Mouse (Mus musculus) small intestine, adult 2 months (tissue): Measurements from ENCODE around the gene Ints14. TPM values are rescaled to one million over a fixed set of nuclear protein-coding genes. Genes with fewer than 3 reads are reported as not detected.

Experiments
- H3K27ac ChIP-seq: fragments of 200-500 bp; 2 replicates; pipeline ENCODE4 v1.5.1; 2012; ENCODE audit warnings: low read depth, low read length, control low read depth, inconsistent platforms; ENCODE audit not compliant: insufficient read depth
- H3K27me3 ChIP-seq: fragments of 200-500 bp; 2 replicates; pipeline ENCODE4 v1.6.1; 2012; ENCODE audit warnings: mild to moderate bottlenecking, moderate library complexity, low read length, inconsistent platforms; ENCODE audit not compliant: control insufficient read depth, insufficient read depth
- H3K36me3 ChIP-seq: fragments of 200-500 bp; 2 replicates; pipeline ENCODE4 v1.6.1; 2012; ENCODE audit warnings: mild to moderate bottlenecking, low read length, control low read depth, inconsistent platforms; ENCODE audit not compliant: control insufficient read depth, insufficient read depth
- H3K4me1 ChIP-seq: fragments of 200-500 bp; 2 replicates; pipeline ENCODE4 v1.6.1; 2012; ENCODE audit warnings: low read length, inconsistent platforms, mixed read lengths; ENCODE audit not compliant: control insufficient read depth, insufficient read depth, insufficient read length
- H3K4me3 ChIP-seq: fragments of 200-500 bp; 2 replicates; pipeline ENCODE4 v1.5.1; 2012; ENCODE audit warnings: low read depth, mild to moderate bottlenecking, control low read depth, inconsistent platforms, low read length, moderate library complexity
- CTCF ChIP-seq: fragments of 200-500 bp; IDR thresholded peaks from 2 replicates; pipeline ENCODE4 v1.5.1; 2012; ENCODE audit warnings: low read depth, mild to moderate bottlenecking, control low read depth, inconsistent platforms, low read length, moderate library complexity, mixed read lengths; ENCODE audit not compliant: insufficient replicate concordance, insufficient read length; ENCODE audit errors: extremely low read depth
- POLR2A ChIP-seq: fragments of 200-500 bp; IDR thresholded peaks from 2 replicates; pipeline ENCODE4 v1.6.1; 2012; ENCODE audit warnings: low read depth, mild to moderate bottlenecking, control low read depth, inconsistent platforms, low read length, moderate library complexity
- whole genome bisulfite sequencing: fragments of 180-500 bp; shearing (Covaris S2); methylation state at CpG from one replicate; pipeline ENCODE4 v1.1.7; 2018; 5-methylcytosine and 5-hydroxymethylcytosine counted together
- polyA plus RNA-seq: library from polyadenylated mRNA; depleted of rRNA; stranded (reverse); fragments of >200 nt; gene quantifications from 2 replicates; pipeline ENCODE4 v1.2.3, GENCODE M21; 2012

The Ints14 gene
- polyA plus RNA-seq, 1 experiment: 7.2 TPM

DNA sequence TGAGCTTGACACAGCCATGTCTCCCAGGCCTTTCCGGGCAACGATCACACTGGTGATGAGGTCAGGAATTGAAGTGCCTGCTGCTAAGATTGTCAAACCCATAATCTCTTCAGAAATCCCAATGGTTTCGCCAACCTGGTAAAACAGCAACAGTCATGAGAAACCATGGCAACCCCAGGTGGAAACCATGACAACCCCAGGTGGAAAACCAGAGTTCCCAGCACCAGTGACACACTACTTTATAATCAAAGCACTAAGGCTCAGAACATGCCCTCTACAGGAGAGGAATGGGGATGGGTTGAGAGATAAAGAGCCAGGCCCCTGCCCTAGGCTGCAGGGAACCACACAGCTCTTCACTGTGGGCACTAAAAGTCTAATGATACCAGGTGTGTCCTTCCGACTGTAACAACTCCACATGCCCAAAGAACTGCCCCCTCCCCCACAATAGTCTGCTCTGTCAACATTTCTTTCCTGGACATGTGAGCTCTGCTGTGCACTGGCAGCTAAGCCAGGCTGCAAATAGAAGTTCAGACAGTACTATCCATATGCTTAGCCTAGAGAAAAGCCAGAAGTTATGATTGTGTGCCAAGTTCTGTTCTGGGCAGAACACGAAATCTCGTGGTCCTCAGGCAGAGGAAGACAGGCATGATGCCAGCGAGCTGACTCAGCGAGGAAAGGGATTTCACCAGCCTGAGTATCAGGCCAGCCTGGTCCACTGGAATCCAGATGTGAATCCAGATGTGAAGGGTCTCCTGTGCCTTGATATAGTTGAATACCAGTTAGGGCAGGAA is 34.3 kb upstream of the Ints14 start:
- Histone ChIP-seq H3K27ac (no peak overlapping the region), H3K4me3 (no peak overlapping the region), H3K36me3 (no peaks in the 10 kb centered on the region), H3K4me1 (no peaks in the 10 kb centered on the region), H3K27me3 (no peaks in the 10 kb centered on the region)
- TF ChIP-seq POLR2A: no peak
- no peak for TF ChIP-seq CTCF
- WGBS: 44% methylated on average over 8 of the region's 8 CpGs

DNA sequence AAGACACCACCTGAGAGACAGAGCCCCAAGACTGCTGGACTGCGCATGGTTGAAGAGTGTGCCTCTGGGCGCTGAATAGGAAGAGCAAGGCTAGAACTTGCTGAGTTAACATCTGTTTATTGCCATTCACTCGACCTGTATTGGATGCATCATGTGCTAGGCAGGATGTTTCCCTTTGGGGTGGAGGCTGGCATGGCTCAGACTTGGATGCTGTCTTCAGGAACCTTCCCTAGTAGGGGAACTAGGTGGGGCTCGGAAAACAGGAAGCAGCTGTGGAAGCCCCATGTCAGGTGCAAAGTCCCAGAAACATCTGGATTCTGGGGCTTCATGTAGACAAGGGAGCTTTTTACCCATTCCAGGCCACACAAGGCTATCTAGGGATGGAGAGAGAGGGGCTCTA is 30.4 kb upstream of the Ints14 start:
- Histone ChIP-seq H3K4me3 (no peak overlapping the region), H3K27me3 (no peaks in the 10 kb centered on the region), H3K27ac (no peak overlapping the region), H3K36me3 (no peaks in the 10 kb centered on the region), H3K4me1 (peaks cover 9% of the 10 kb centered on the region; the same call in 1 of the 2 replicates)
- TF ChIP-seq CTCF (no peak), POLR2A (no peak)
- WGBS: 57% methylated on average over 4 of the region's 4 CpGs

DNA sequence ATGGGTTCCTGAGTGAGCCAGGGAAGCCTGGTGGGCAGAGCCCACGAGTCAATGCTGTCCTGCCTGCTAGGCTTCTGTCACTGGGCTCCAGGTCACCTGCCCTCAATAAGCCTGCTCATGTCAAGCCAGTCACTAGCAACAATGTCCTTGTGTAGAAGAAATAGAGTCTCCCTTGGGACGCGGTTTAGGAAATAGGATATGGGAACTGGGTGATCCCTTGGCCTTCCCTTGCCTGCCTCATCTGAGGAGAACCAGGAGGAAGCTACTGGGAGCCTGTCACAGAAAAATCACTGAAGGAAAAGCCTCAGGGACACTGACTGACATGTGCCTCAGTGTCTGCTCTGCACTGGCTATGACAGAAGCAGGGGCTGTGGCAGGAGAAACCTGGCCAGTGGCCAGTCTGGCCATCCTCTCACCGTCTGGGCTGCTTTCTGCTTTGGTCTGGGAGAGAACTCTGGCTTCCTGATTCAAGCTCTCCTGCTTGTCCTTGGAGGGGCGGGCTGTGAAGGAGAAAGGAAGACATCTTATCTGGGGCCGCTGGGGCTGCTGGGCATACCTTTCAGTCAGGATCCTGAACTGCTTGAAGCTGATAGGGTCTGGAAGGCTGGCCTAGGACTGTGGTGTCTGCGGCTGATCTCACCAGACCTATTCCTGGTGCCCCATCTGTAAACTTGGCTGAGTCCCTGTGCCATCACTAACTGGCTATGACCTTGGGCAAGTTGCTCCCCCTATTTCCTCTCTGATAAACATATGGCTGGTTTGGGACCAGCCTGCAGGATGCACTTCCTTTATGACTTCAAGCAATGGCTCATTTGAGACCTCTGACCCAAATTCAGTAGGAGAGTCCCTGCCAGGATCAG is 28.7 kb upstream of the Ints14 start:
- no peak overlapping the region for H3K4me3 ChIP-seq
- H3K36me3 ChIP-seq: no peaks in the 10 kb centered on the region
- no peak overlapping the region for H3K27ac ChIP-seq
- peaks cover 9% of the 10 kb centered on the region; the same call in 1 of the 2 replicates for H3K4me1 ChIP-seq
- H3K27me3 ChIP-seq: no peaks in the 10 kb centered on the region
- TF ChIP-seq POLR2A (no peak), CTCF (no peak)
- 77% methylated on average over 7 of the region's 7 CpGs for WGBS

DNA sequence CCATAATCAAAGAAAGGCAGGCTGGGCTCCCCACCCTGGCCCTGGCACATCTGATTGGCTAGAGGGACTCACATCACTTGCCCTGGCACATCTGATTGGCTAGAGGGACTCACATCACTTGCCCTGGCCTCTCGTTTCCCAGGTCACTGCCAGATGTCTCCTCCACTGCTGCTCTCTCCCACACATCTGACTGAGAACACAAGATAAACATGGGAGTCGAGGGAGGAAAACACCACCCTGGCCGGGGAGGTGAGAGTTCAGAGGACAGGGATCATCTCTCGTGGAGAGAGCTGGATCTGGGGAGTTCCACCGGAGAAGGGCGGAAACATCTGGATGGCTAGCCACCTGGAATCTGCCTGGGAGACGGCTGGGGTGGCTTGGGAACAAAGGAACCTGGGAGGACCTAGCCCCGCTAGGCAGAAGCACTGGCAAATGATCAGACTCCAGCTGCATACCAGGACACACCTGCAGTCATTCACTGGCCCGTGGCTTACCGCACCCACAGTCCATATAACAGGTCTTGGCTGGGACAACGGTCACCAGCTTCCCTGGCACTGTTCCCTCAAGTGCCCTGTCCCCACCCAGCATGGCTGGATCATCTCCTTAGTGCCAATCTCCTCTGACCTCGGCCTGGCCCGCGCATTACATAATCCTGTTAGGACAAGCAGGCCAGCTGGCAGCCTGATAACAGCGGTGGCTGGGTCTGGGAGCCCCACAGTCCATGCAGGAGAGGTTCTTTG is 26.5 kb upstream of the Ints14 start:
- no peak for TF ChIP-seq POLR2A
- no peak for TF ChIP-seq CTCF
- WGBS: 17% methylated on average over 15 of the region's 15 CpGs
- Histone ChIP-seq H3K27ac (peak overlapping the region; percentile 44), H3K36me3 (no peaks in the 10 kb centered on the region), H3K4me3 (peak overlapping the region; percentile 32), H3K27me3 (no peaks in the 10 kb centered on the region), H3K4me1 (peaks cover 9% of the 10 kb centered on the region; the same call in 1 of the 2 replicates)

DNA sequence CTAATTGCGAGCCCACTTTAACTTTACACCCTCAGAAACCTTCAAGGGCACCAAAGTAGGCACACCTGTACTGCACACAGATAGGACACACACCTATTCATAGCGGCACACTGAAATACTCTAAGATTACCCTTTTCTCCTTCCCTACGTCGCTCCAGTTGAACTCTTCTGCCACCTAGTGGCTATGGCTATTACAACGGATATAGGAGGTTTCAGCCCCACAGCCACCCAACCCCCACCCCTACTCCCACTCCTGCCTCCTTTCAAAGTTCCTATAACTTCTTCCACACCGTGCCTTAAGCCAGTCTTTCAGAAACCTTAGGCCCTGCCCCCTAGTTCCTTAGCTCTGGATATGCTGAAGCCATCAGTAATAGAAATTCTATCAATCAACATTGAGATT is 24.2 kb upstream of the Ints14 start:
- H3K27me3 ChIP-seq: no peaks in the 10 kb centered on the region
- H3K4me1 ChIP-seq: peaks cover 9% of the 10 kb centered on the region; the same call in 1 of the 2 replicates
- no peak overlapping the region for H3K27ac ChIP-seq
- WGBS: 4% methylated on average over 6 of the region's 6 CpGs
- H3K36me3 ChIP-seq: no peaks in the 10 kb centered on the region
- no peak overlapping the region for H3K4me3 ChIP-seq
- TF ChIP-seq POLR2A: no peak
- peak; percentile 74; the same call in 1 of the 2 replicates for TF ChIP-seq CTCF

DNA sequence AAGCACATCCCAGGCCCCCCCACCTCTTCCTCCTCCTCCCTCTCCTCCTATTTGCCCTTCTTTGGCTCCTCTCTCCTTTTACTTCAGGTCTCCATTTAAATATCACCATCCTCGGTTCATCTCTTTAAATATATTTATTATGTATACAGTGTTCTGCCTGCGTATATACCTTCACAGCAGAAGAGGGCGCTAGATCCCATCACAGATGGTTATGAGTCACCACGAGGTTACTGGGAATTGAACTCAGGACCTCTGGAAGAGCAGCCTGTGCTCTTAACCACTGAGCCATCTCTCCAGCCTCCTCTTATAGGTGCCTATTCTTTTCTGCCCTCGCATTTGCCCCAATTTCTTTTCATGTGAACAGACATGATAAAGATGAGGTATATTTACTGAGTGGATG is 23.2 kb upstream of the Ints14 start:
- Histone ChIP-seq H3K27me3 (no peaks in the 10 kb centered on the region), H3K4me1 (peaks cover 9% of the 10 kb centered on the region; the same call in 1 of the 2 replicates), H3K36me3 (no peaks in the 10 kb centered on the region), H3K27ac (no peak overlapping the region), H3K4me3 (no peak overlapping the region)
- WGBS: 42% methylated on average over 5 of the region's 5 CpGs
- TF ChIP-seq CTCF: no peak
- TF ChIP-seq POLR2A: no peak
